Mouse (Mus musculus) forebrain, embryonic 14.5 days (tissue): ENCODE results near the gene Plekha7. TPM values are rescaled to one million over a fixed set of nuclear protein-coding genes. Genes with fewer than 3 reads are reported as not detected.

Source experiments
- ATAC-seq: fragments of 200-750 bp; cut with Nextera tagmentation; 2 replicates; pipeline ENCODE4 v1.8.0; 2017; ENCODE audit warnings: mild to moderate bottlenecking, moderate library complexity
- DNase-seq: peaks from one replicate; pipeline ENCODE4 v3.0.0-alpha.2; 2015; ENCODE audit warnings: low spot score
- H3K27ac ChIP-seq: fragments of 300-500 bp; sonication (generic); 2 replicates; pipeline ENCODE4 v1.5.1; 2014; ENCODE audit warnings: low read depth, mild to moderate bottlenecking, control low read depth, low read length, moderate library complexity
- H3K27me3 ChIP-seq: fragments of 300-500 bp; sonication (generic); replicated peaks from 2 replicates; pipeline ENCODE4 v1.6.1; 2014; ENCODE audit warnings: low read length, control low read depth, mixed read lengths; ENCODE audit not compliant: control insufficient read depth, insufficient read depth
- H3K36me3 ChIP-seq: fragments of 300-500 bp; sonication (generic); 2 replicates; pipeline ENCODE4 v1.6.1; 2014; ENCODE audit warnings: low read length, control low read depth; ENCODE audit not compliant: control insufficient read depth, insufficient read depth
- H3K4me1 ChIP-seq: fragments of 300-500 bp; sonication (generic); 2 replicates; pipeline ENCODE4 v1.6.1; 2014; ENCODE audit warnings: antibody characterized with exemption, low read length, control low read depth; ENCODE audit not compliant: control insufficient read depth, insufficient read depth
- H3K4me2 ChIP-seq: fragments of 300-500 bp; sonication (generic); 2 replicates; pipeline ENCODE4 v1.6.1; 2014; ENCODE audit warnings: mild to moderate bottlenecking, control low read depth, low read length
- H3K4me3 ChIP-seq: fragments of 300-500 bp; sonication (generic); 2 replicates; pipeline ENCODE4 v1.5.1; 2014; ENCODE audit warnings: low read depth, low read length, control low read depth
- H3K9ac ChIP-seq: fragments of 300-500 bp; sonication (generic); 2 replicates; pipeline ENCODE4 v1.6.1; 2014; ENCODE audit warnings: mild to moderate bottlenecking, low read length, control low read depth, moderate library complexity
- H3K9me3 ChIP-seq: fragments of 300-500 bp; sonication (generic); replicated peaks from 2 replicates; pipeline ENCODE4 v1.6.1; 2016; ENCODE audit warnings: low read length, control low read depth, mixed read lengths; ENCODE audit not compliant: control insufficient read depth
- WGBS: fragments of 180-500 bp; shearing (Covaris S2); extraction: QIAGEN DNeasy Blood & Tissue Kit; methylation state at CpG from one replicate; pipeline ENCODE4 v1.1.7; 2014; 5-methylcytosine and 5-hydroxymethylcytosine counted together
- polyA plus RNA-seq: library from polyadenylated mRNA; unstranded; fragments of >200 nt; fragmentation: Nextera tagmentation; extraction: Ambion mirVana; gene quantifications from 2 replicates; pipeline ENCODE4 v1.2.1, GENCODE M21; 2014

Gene Plekha7
- polyA plus RNA-seq, 1 experiment from 2014 or later: 3.1 TPM

DNA sequence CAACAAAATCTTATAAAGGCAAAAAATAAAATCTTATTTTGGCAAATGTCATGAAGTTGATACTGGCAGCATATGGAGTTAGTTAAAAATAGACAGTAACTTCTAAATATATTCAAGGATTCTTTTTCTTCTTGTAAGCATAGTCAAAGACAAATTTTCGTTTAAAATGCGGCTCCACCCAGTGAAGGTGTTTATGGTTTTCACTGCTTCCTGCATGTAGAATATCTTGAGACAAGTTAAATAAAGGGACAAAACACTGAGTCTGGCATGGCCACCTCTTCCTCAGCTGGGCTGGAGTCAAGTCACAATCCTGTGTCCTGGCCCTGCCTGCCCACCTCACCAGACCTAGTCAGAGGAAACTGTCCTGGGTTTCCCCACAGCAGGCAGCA lies 184.6 kb downstream of the Plekha7 start:
- Histone ChIP-seq H3K4me2 (no peak overlapping the region), H3K27me3 (no peaks in the 10 kb centered on the region), H3K36me3 (0 out of 2 replicates have a peak, but pooled peaks cover 6% of the 10 kb centered on the region), H3K4me1 (peaks cover 8% of the 10 kb centered on the region; the same call in 1 of the 2 replicates), H3K9me3 (no peaks in the 10 kb centered on the region), H3K4me3 (no peak overlapping the region), H3K9ac (no peak overlapping the region), H3K27ac (no peak overlapping the region)
- DNase-seq (no peak), ATAC-seq (no peak)
- 90% methylated on average over 2 of the region's 2 CpGs for WGBS

DNA sequence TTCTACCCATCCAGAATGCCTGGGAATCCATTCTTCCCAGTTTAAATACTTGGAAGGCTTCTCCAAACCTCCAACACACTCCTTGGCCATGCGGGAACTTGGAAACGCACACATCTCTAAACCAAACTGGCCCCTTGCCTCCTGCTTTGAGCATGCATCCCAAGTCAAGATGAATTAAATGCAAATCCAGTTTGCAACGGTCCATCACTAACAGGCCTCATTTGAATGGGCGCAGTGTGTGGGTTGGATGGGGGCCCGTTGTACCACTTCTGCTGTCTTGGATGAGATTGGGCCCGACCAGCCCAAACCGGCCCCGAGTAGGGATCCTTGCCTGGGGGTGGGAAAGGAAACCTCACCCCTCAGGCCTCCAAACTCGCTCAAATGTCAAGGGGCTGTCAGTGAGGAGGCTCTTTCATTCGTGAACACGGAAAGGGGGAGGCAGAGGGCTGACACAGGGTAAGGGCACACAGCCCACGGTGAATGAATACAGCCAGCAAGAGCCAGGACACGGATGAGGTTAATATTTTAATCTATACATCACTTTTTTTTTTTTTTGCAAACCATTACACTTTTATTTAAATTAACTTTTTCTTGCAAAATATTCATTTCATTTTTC lies 185.1 kb downstream of the Plekha7 start:
- peak; percentile 69 for DNase-seq
- 0 out of 2 replicates have a peak overlapping the region, but pooled peaks have one; percentile 1 for H3K27ac ChIP-seq
- no peaks in the 10 kb centered on the region for H3K9me3 ChIP-seq
- peaks cover 8% of the 10 kb centered on the region; the same call in 1 of the 2 replicates for H3K4me1 ChIP-seq
- no peak overlapping the region for H3K4me3 ChIP-seq
- no peak overlapping the region for H3K4me2 ChIP-seq
- no peaks in the 10 kb centered on the region for H3K27me3 ChIP-seq
- no peak overlapping the region for H3K9ac ChIP-seq
- 0 out of 2 replicates have a peak, but pooled peaks cover 2% of the 10 kb centered on the region for H3K36me3 ChIP-seq
- WGBS: 34% methylated on average over 13 of the region's 13 CpGs
- ATAC-seq: peak; percentile 71

DNA sequence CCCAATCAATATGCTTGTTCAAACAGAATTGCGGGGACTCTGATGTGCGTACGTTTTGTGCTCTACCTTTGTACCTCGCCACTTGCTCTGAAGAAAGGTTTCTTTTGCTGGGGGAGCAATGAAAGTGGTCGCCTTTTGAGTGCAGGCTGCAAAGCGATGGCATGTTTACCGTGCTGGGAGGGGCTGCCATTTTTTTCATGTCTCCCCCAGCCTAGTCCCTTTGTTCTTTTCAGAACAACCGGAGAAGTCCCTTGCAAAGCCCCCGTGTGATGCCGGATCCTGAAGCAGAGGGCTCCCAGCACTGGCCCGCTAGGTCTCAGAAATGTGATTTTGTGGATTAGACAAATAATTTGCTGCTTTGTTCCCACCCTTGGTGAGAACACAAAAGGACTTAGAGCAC lies 187.0 kb downstream of the Plekha7 start:
- Histone ChIP-seq H3K4me1 (peaks cover 8% of the 10 kb centered on the region; the same call in 1 of the 2 replicates), H3K9ac (peak overlapping the region; percentile 40; the same call in 1 of the 2 replicates), H3K4me3 (no peak overlapping the region), H3K27ac (no peak overlapping the region), H3K9me3 (no peaks in the 10 kb centered on the region), H3K4me2 (no peak overlapping the region), H3K27me3 (no peaks in the 10 kb centered on the region), H3K36me3 (0 out of 2 replicates have a peak, but pooled peaks cover 2% of the 10 kb centered on the region)
- ATAC-seq (no peak), DNase-seq (peak; percentile 18)
- 9% methylated on average over 11 of the region's 11 CpGs for WGBS

DNA sequence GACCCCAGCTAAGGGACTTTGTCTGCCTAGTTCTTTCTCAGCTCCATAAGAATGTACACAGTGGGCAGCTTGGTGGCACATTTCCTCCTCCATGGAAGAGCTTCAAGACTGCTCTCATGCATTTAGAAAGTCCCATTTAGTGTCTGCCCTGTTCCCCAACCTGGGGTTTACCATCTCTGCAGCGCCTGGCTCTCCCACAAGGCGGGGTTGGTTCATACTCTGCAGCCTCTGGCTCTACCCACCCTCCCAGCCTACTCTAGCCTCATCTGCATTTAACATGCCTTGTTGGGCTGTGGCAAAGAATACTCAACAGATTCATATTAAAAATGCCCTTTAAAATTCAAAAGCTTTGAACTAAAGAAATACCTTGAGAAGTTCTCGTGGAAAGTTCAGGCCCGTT lies 187.4 kb downstream of the Plekha7 start:
- Histone ChIP-seq H3K4me3 (no peak overlapping the region), H3K9me3 (no peaks in the 10 kb centered on the region), H3K27ac (no peak overlapping the region), H3K9ac (no peak overlapping the region), H3K4me1 (peaks cover 8% of the 10 kb centered on the region; the same call in 1 of the 2 replicates), H3K4me2 (no peak overlapping the region), H3K36me3 (0 out of 2 replicates have a peak, but pooled peaks cover 2% of the 10 kb centered on the region), H3K27me3 (no peaks in the 10 kb centered on the region)
- DNase-seq: peak; percentile 10
- 48% methylated on average over 4 of the region's 4 CpGs for WGBS
- ATAC-seq: no peak

DNA sequence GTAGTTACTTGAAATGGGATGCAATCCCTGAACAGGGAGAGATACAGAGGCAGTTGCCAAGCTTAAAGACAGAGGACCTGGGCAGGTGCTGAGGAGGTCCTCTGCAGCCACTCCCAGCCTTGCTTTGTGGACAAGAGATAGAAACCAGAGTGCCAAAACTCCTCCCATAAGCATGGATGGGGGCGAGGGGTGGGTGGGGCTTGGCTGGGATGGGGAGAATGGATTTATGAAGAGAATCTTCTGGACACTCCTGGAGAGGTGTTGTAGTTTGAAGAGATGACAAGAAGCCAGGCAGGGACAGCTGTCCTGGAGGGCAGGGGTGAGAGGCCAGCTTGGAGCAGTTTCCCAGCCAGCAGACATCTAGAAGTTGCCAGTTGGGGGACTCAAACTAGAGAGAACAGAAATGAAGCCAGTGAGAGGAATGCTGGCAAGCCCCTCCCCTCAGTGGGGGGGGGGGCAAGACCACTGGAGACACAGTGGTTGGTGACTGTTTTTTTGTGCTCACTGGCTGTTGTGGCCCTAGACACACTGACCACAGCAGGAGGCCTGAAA lies 188.8 kb downstream of the Plekha7 start:
- Histone ChIP-seq H3K4me1 (peaks cover 8% of the 10 kb centered on the region; the same call in 1 of the 2 replicates), H3K9ac (no peak overlapping the region), H3K27ac (no peak overlapping the region), H3K4me2 (no peak overlapping the region), H3K27me3 (no peaks in the 10 kb centered on the region), H3K36me3 (no peaks in the 10 kb centered on the region), H3K9me3 (no peaks in the 10 kb centered on the region), H3K4me3 (no peak overlapping the region)
- DNase-seq: no peak
- no peak for ATAC-seq
- WGBS: 89% methylated on average over 1 of the region's 1 CpGs

DNA sequence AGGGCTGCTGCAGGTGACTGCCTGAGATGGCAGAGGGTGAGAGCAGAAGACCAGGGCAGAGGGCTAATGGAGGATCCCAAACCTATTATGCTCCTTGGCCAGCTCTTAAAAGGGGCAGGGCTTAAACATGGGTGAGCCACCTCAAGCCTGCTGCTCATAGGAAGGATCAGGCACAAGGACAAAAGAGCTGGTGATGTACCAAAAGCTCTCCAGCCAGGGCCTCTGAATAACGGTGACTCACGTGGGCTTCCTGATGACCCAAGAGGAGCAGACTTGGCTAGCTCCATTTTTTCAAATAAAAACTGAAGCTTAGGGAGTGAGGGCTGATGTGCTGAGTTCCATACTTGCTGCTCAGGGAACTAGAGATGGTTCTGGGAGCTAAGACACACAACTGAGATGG lies 192.2 kb downstream of the Plekha7 start:
- H3K27me3 ChIP-seq: no peaks in the 10 kb centered on the region
- no peak overlapping the region for H3K9ac ChIP-seq
- ATAC-seq (no peak), DNase-seq (no peak)
- H3K36me3 ChIP-seq: no peaks in the 10 kb centered on the region
- no peak overlapping the region for H3K27ac ChIP-seq
- H3K4me1 ChIP-seq: peaks cover 2% of the 10 kb centered on the region; the same call in 1 of the 2 replicates
- 76% methylated on average over 2 of the region's 2 CpGs for WGBS
- H3K4me2 ChIP-seq: no peak overlapping the region
- H3K4me3 ChIP-seq: no peak overlapping the region
- no peaks in the 10 kb centered on the region for H3K9me3 ChIP-seq

DNA sequence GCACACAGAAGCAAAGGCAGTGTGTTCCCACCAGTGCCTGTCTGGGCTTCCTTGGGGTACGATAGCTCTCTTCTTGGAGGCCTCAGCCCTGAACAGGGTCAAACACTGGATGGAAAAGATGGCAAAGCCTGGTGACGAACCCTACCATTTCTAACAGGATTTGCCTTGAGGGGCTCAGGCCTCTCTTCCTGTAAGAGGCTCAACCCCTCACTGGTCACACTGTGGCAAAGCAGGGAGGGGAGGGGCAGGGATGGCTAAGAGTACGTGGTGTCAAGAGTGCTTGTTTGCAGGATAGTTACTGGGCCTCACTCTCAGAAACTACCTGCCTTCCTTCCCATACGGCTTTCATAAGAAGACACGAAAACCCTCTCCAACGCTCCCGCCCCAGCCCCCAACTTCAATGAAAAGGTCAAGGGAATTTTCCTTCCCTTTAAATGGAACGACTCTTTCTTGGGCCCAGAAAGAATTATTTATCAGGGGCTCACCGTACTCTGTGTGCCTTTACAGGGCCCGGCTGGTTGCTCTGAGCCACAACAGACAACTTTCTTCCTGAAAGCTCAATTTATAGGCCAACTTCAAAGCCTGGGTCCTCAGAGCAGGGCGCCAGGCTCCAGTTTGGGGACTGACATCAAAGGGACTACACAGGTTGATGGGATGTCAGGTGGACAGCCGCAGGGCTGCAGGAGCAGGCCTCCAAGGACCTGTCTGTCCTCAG lies 192.8 kb downstream of the Plekha7 start:
- Histone ChIP-seq H3K9me3 (no peaks in the 10 kb centered on the region), H3K27me3 (no peaks in the 10 kb centered on the region), H3K27ac (no peak overlapping the region), H3K4me2 (no peak overlapping the region), H3K4me1 (no peaks in the 10 kb centered on the region), H3K9ac (no peak overlapping the region), H3K4me3 (no peak overlapping the region), H3K36me3 (no peaks in the 10 kb centered on the region)
- DNase-seq (no peak), ATAC-seq (no peak)
- WGBS: 79% methylated on average over 12 of the region's 12 CpGs

DNA sequence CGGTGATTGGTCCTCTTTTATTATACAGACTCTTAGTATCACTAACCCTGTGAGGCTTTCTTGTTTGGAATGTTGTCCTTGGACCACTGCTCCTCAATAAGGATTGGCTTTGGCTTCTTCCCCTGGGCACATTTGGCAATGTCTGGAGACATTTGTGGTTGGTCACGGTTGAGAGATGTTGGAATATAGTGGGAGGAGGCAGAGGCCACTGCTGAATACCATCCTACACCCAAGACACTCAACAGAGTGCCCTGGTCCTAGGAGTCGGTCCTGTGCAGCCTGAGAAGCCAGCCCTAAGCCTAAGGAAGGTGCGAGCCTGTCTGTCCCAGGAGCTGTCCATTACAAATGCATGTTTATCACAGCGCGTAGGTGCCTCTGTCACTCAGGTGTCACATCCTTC lies 196.6 kb downstream of the Plekha7 start:
- H3K4me2 ChIP-seq: no peak overlapping the region
- H3K4me1 ChIP-seq: no peaks in the 10 kb centered on the region
- 92% methylated on average over 6 of the region's 6 CpGs for WGBS
- no peaks in the 10 kb centered on the region for H3K27me3 ChIP-seq
- no peak overlapping the region for H3K9ac ChIP-seq
- DNase-seq: no peak
- no peak for ATAC-seq
- no peak overlapping the region for H3K27ac ChIP-seq
- H3K9me3 ChIP-seq: no peaks in the 10 kb centered on the region
- no peak overlapping the region for H3K4me3 ChIP-seq
- peaks cover 7% of the 10 kb centered on the region; the same call in 1 of the 2 replicates for H3K36me3 ChIP-seq

DNA sequence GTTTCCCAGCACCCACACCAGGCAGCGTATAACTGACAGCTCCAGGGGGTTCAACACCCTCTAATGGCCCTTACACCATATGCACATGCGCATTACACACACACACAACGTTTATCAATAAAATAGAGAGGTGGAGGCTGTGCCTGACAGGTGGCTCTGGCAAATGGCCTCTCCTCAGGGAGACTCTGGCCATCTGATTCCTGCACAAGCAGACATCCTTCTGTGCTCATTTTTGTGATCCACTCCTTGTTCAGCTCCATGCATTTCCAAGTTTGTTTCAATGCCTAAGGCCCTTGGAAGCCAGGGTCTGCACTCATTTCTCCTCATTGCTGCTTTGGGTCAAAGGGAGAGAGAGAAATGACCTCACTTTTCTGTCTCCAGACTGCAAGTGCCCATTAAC lies 197.5 kb downstream of the Plekha7 start:
- WGBS: 82% methylated on average over 3 of the region's 3 CpGs
- Histone ChIP-seq H3K27ac (no peak overlapping the region), H3K36me3 (peaks cover 15% of the 10 kb centered on the region), H3K4me2 (no peak overlapping the region), H3K4me3 (no peak overlapping the region), H3K4me1 (no peaks in the 10 kb centered on the region), H3K9me3 (no peaks in the 10 kb centered on the region), H3K9ac (no peak overlapping the region), H3K27me3 (no peaks in the 10 kb centered on the region)
- ATAC-seq (no peak), DNase-seq (no peak)
